Mouse (Mus musculus) testis, adult 2 months (tissue): ENCODE data around the gene Prpmp5. TPM values are rescaled to one million over a fixed set of nuclear protein-coding genes. Genes with fewer than 3 reads are reported as not detected.
"Not testable (repeated sequence)": the region's sequence is repeated elsewhere in the genome, so short reads cannot be mapped to it uniquely, and the experiment has no call there.

Experiments used
- H3K27ac ChIP-seq: fragments of 200-500 bp; 2 replicates; pipeline ENCODE4 v1.5.1; 2012; ENCODE audit warnings: low read depth, low read length; ENCODE audit not compliant: control insufficient read depth, insufficient read depth
- H3K27me3 ChIP-seq: fragments of 200-500 bp; 2 replicates; pipeline ENCODE4 v1.6.1; 2012; ENCODE audit warnings: mild to moderate bottlenecking, low read length, moderate library complexity; ENCODE audit not compliant: control insufficient read depth, insufficient read depth
- H3K36me3 ChIP-seq: fragments of 200-500 bp; 2 replicates; pipeline ENCODE4 v1.6.1; 2012; ENCODE audit warnings: mild to moderate bottlenecking, low read length; ENCODE audit not compliant: control insufficient read depth, insufficient read depth
- H3K4me1 ChIP-seq: fragments of 200-500 bp; 2 replicates; pipeline ENCODE4 v1.6.1; 2012; ENCODE audit warnings: low read length; ENCODE audit not compliant: control insufficient read depth, insufficient read depth
- H3K4me3 ChIP-seq: fragments of 200-500 bp; 2 replicates; pipeline ENCODE4 v1.5.1; 2012; ENCODE audit warnings: low read depth, mild to moderate bottlenecking, low read length, moderate library complexity, mixed read lengths; ENCODE audit not compliant: control insufficient read depth
- polyA plus RNA-seq: library from polyadenylated mRNA; depleted of rRNA; stranded (reverse); fragments of >200 nt; gene quantifications from 2 replicates; pipeline ENCODE4 v1.2.3, GENCODE M21; 2012; rRNA removed

Gene Prpmp5
- not detected in 2 replicates for polyA plus RNA-seq

DNA sequence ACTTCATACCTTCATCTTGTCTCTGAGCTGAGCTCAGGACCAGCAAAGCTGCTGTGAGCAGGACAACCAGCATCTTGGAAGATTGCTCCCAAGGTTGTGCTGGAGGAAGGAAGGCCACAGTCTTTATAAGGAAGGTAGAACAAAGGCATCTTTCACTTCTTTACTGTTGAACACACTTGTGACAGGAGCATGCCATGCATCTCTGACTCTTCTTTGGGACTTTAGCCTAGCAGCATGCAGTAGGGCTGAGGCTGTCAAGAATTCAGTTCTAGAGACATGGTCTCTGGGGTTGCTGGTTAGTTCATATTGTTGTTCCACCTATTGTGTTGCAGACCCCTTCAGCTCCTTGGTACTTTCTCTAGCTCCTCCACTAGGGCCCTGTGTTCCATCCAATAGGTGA lies at the start of gene Prpmp5:
Gene Prpmp5, minus strand, starts transcription at position 101 of the 400 bp plus-strand sequence.
- H3K27ac ChIP-seq, H3K36me3 ChIP-seq, H3K4me3 ChIP-seq, H3K27me3 ChIP-seq, H3K4me1 ChIP-seq: not testable (repeated sequence)

- H3K4me1 ChIP-seq, H3K27me3 ChIP-seq, H3K4me3 ChIP-seq, H3K27ac ChIP-seq, H3K36me3 ChIP-seq: not testable (repeated sequence)
Measured at GRCm38 (mm10) chr6:132364034-132364433, 49.5 kb upstream of the Prpmp5 start, which contains the start of gene Gm8882. Gene Gm8882 (minus strand): TSS chr6:132364134.

Other genes with a start within 250 kb of the Prpmp5 start
- not detected in 2 replicates for gene Prb1, start 104.2 kb downstream of the Prpmp5 start, polyA plus RNA-seq
- gene Gm8882, start 49.4 kb upstream of the Prpmp5 start, polyA plus RNA-seq: not detected in 2 replicates